Mouse (Mus musculus) E14TG2a.4 (cell line): ENCODE measurements around the gene Ncapd3.

Experiments
- CTCF ChIP-seq: conservative IDR thresholded peaks from 2 replicates; pipeline ENCODE4 v1.5.1; 2014; ENCODE audit warnings: low read length
- NANOG ChIP-seq: IDR thresholded peaks from 2 replicates; pipeline ENCODE4 v1.6.1; 2014; ENCODE audit warnings: borderline replicate concordance, low read length, mixed read lengths
- POU5F1 ChIP-seq: IDR thresholded peaks from 2 replicates; pipeline ENCODE4 v1.6.1; 2014; ENCODE audit warnings: low read length, borderline replicate concordance

GRCm38 (mm10) chr9:26998669-26999460, 31.1 kb upstream of the Ncapd3 start:
- TF ChIP-seq CTCF (no peak), POU5F1 (no peak), NANOG (no peak)
